Mouse (Mus musculus) lung, embryonic 14.5 days (tissue): ENCODE measurements at regions not wholly inside any gene's neighbourhood (a gene's known extent, or its start where the extent isn't known, plus 50 kb on each side); places are given as distances from the start of the nearest gene placed in this dataset.

ENCODE experiments used
- ATAC-seq: fragments of 200-750 bp; cut with Nextera tagmentation; 2 replicates; pipeline ENCODE4 v1.8.0; 2017; ENCODE audit warnings: mild to moderate bottlenecking, moderate TSS enrichment, moderate library complexity; ENCODE audit not compliant: insufficient read depth
- DNase-seq: peaks from one replicate; pipeline ENCODE4 v3.0.0-alpha.2; 2015
- H3K27ac ChIP-seq: fragments of 300-500 bp; sonication (generic); 2 replicates; pipeline ENCODE4 v1.5.1; 2014; ENCODE audit warnings: low read depth, mild to moderate bottlenecking, moderate library complexity
- H3K27me3 ChIP-seq: fragments of 300-500 bp; sonication (generic); 2 replicates; pipeline ENCODE4 v1.6.1; 2014; ENCODE audit warnings: low read length, control low read depth; ENCODE audit not compliant: insufficient read depth
- H3K36me3 ChIP-seq: fragments of 300-500 bp; sonication (generic); 2 replicates; pipeline ENCODE4 v1.6.1; 2014; ENCODE audit warnings: control low read depth; ENCODE audit not compliant: insufficient read depth
- H3K4me1 ChIP-seq: fragments of 300-500 bp; sonication (generic); 2 replicates; pipeline ENCODE4 v1.6.1; 2014; ENCODE audit warnings: antibody characterized with exemption, control low read depth; ENCODE audit not compliant: insufficient read depth
- H3K4me2 ChIP-seq: fragments of 300-500 bp; sonication (generic); 2 replicates; pipeline ENCODE4 v1.6.1; 2014; ENCODE audit warnings: mild to moderate bottlenecking
- H3K4me3 ChIP-seq: fragments of 300-500 bp; sonication (generic); 2 replicates; pipeline ENCODE4 v1.5.1; 2014; ENCODE audit warnings: low read depth, low read length
- H3K9ac ChIP-seq: fragments of 300-500 bp; sonication (generic); 2 replicates; pipeline ENCODE4 v1.6.1; 2014
- H3K9me3 ChIP-seq: fragments of 300-500 bp; sonication (generic); 2 replicates; pipeline ENCODE4 v1.6.1; 2016; ENCODE audit warnings: low read depth, low read length, control low read depth
- CTCF ChIP-seq: IDR thresholded peaks from 2 replicates; pipeline ENCODE4 v1.5.1; 2016; ENCODE audit warnings: antibody characterized with exemption, low read depth
- WGBS: fragments of 180-500 bp; shearing (Covaris S2); extraction: QIAGEN DNeasy Blood & Tissue Kit; methylation state at CpG from one replicate; pipeline ENCODE4 v1.1.7; 2014; 5-methylcytosine and 5-hydroxymethylcytosine counted together

- H3K4me1 ChIP-seq: no peaks in the 10 kb centered on the region
- TF ChIP-seq CTCF: no peak
- no peaks in the 10 kb centered on the region for H3K27me3 ChIP-seq
- no peak overlapping the region for H3K4me2 ChIP-seq
- no peak overlapping the region for H3K9ac ChIP-seq
- H3K4me3 ChIP-seq: no peak overlapping the region
- H3K27ac ChIP-seq: no peak overlapping the region
- 77% methylated on average over 7 of the region's 7 CpGs for WGBS
- H3K36me3 ChIP-seq: no peaks in the 10 kb centered on the region
- DNase-seq: no peak
- ATAC-seq: no peak
- H3K9me3 ChIP-seq: no peaks in the 10 kb centered on the region
These were observed 213.8 kb downstream of the Rpap3 start for GRCm38 (mm10) chr15:97491796-97492195.

GRCm38 (mm10) chr15:97487425-97487824 lies 218.2 kb downstream of the Rpap3 start:
- Histone ChIP-seq H3K9ac (no peak overlapping the region), H3K27me3 (no peaks in the 10 kb centered on the region), H3K27ac (no peak overlapping the region), H3K4me2 (no peak overlapping the region), H3K4me3 (no peak overlapping the region), H3K36me3 (no peaks in the 10 kb centered on the region), H3K4me1 (no peaks in the 10 kb centered on the region), H3K9me3 (no peaks in the 10 kb centered on the region)
- no peak for TF ChIP-seq CTCF
- ATAC-seq (no peak), DNase-seq (no peak)
- whole genome bisulfite sequencing: 94% methylated on average over 2 of the region's 2 CpGs

- H3K27ac ChIP-seq: peak overlapping the region; percentile 77
- peak overlapping the region; percentile 29 for H3K4me2 ChIP-seq
These were observed 225.1 kb upstream of the Amigo2 start for GRCm38 (mm10) chr15:97471986-97472779.

GRCm38 (mm10) chr15:97471476-97471875 lies 224.4 kb upstream of the Amigo2 start:
- TF ChIP-seq CTCF: no peak
- Histone ChIP-seq H3K4me1 (no peaks in the 10 kb centered on the region), H3K9me3 (no peaks in the 10 kb centered on the region), H3K36me3 (no peaks in the 10 kb centered on the region), H3K27ac (peak overlapping the region; percentile 77), H3K4me3 (no peak overlapping the region), H3K9ac (no peak overlapping the region), H3K4me2 (peak overlapping the region; percentile 29; the same call in 1 of the 2 replicates), H3K27me3 (no peaks in the 10 kb centered on the region)
- WGBS: 51% methylated on average over 4 of the region's 4 CpGs
- DNase-seq: no peak
- ATAC-seq: peak; percentile 31; the same call in 1 of the 2 replicates

More at GRCm38 (mm10) chr15:97471986-97472779, 225.1 kb upstream of the Amigo2 start:
- no peaks in the 10 kb centered on the region for H3K36me3 ChIP-seq
- 57% methylated on average over 15 of the region's 15 CpGs for WGBS
- H3K27me3 ChIP-seq: no peaks in the 10 kb centered on the region
- H3K4me1 ChIP-seq: no peaks in the 10 kb centered on the region
- TF ChIP-seq CTCF: no peak
- H3K9ac ChIP-seq: no peak overlapping the region
- no peak overlapping the region for H3K4me3 ChIP-seq
- peak; percentile 90 for ATAC-seq
- DNase-seq: peak; percentile 64
- H3K9me3 ChIP-seq: no peaks in the 10 kb centered on the region

GRCm38 (mm10) chr15:97469684-97470344 lies 222.7 kb upstream of the Amigo2 start:
- Histone ChIP-seq H3K4me3 (no peak overlapping the region), H3K27me3 (no peaks in the 10 kb centered on the region), H3K36me3 (no peaks in the 10 kb centered on the region), H3K9me3 (no peaks in the 10 kb centered on the region), H3K9ac (no peak overlapping the region), H3K4me1 (no peaks in the 10 kb centered on the region), H3K4me2 (no peak overlapping the region), H3K27ac (no peak overlapping the region)
- ATAC-seq (no peak), DNase-seq (no peak)
- no peak for TF ChIP-seq CTCF
- WGBS: 76% methylated on average over 19 of the region's 19 CpGs

GRCm38 (mm10) chr15:97468732-97469683 lies 221.9 kb upstream of the Amigo2 start:
- ATAC-seq (no peak), DNase-seq (no peak)
- Histone ChIP-seq H3K27ac (no peak overlapping the region), H3K36me3 (no peaks in the 10 kb centered on the region), H3K4me1 (no peaks in the 10 kb centered on the region), H3K9ac (no peak overlapping the region), H3K9me3 (no peaks in the 10 kb centered on the region), H3K27me3 (no peaks in the 10 kb centered on the region), H3K4me3 (no peak overlapping the region), H3K4me2 (no peak overlapping the region)
- TF ChIP-seq CTCF: no peak
- 65% methylated on average over 23 of the region's 23 CpGs for WGBS
